Mouse (Mus musculus) heart, adult 11 months (tissue): ENCODE data around the gene Mapk11.

ENCODE experiments used
- DNase-seq: peaks from one replicate; pipeline ENCODE4 v3.0.0; 2022

Mapk11 gene

DNA sequence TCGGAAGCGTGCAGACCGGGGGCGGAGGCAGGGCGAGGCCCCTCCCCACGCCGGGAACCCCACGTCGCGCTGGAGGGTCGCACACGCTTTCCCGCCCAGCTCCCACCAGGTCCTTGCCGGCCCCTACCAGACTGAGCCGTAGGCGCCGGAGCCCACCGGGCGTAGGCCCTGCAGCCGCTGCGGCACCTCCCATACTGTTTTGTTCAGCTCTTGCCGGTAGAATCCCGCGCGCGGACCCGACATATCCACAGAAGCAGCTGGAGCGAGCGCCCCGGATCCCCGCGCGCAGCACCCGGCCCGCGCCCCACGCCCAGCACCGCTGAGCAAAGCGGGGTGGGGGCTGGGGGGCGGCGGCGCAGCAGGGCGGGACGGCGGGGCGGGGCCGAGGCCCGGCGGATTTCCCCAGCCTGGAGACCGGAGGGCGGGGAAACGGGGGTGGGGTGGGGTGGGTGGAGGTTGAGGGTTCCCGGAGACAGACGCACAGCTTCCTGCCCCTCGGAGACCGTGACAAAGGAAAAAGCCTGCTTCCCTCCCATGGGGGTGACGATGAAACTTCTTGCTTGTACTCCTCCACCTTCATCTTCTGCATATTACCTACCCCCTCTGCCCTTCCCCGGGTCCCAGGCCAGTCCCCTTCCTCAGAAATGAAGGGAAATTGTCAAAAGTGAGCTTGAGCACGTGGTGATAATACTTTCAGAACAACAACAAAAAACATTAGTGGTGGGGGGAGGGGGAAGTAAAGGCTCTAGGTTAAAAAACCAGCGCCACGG lies at the start of gene Mapk11:
Mapk11 (minus strand) TSS at position 358 of the 770 bp plus-strand sequence.
- DNase-seq: peak; percentile 98

DNA sequence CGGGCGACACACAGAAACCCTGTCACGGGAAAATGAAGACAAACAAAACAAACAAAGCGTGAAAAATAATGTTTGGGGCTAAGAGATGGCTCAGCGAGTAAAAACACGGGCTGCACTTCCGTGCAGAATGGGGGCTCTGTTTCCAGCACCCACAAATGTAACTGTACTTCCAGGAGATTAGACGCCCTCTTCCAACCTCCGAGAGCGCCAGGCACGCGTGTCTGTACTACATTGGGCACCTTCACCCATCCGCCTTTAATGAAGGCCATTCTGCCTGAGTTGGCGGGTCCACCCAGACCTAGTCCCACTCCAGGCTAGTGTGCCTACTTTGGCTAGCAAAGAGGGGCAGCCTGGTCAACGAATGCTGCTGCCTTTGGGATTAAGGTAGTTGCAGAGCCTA lies 47.6 kb upstream of the Mapk11 start:
- peak; percentile 91 for DNase-seq

DNA sequence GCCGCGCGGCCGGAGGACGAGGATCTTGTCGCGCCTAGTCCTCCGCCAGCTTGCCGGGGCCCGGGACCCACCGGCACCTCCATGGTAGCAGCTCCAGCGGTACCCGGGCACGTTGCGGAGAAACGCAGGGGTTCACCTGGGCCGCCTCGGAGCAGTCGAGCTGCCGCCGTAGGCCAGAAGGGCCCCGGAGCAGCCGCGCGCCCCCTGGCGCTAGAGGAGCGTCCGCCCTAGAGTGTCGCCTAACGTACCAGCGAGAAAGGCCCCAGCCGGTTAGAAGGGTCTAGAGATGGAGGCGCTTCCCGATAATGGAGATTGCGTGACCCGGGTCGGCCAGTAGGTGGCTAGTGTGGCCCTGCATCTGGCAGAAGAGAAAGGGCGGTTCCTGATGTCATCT lies 46.9 kb upstream of the Mapk11 start, which contains the start of gene Dennd6b:
Dennd6b (minus strand) TSS at position 184 of the 394 bp plus-strand sequence.
- peak; percentile 100 for DNase-seq

DNA sequence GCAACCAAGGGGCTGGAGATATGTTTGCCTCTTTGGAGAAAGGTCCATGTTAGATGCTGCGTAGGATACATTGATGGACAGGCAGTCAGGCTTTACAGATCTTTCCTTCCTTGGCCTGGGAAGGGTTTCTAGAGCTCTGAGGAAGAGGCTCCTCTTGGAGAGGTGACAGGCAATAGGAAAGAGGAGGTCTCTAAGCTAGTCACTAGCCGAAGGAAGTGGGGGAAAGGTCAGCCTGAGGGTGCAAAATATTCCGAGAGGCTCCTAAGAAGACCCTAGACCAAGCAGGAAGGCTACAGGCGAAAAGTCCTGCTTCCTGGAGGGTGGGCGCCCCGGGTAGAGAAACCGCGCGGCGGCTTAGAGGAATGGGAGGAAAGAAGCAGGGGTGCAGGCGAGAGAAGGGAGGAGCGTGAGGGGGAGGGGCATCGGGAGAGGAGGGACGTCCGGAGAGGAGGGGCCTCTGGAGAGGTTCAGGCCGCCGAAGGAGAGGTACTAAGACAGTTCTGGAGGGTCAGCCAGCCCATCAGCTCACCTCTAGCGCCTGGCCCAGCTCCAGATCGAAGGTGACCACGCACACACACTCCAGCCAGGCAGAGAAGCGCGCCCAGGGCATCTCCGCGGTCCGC lies 46.4 kb upstream of the Mapk11 start:
- DNase-seq: peak; percentile 99

DNA sequence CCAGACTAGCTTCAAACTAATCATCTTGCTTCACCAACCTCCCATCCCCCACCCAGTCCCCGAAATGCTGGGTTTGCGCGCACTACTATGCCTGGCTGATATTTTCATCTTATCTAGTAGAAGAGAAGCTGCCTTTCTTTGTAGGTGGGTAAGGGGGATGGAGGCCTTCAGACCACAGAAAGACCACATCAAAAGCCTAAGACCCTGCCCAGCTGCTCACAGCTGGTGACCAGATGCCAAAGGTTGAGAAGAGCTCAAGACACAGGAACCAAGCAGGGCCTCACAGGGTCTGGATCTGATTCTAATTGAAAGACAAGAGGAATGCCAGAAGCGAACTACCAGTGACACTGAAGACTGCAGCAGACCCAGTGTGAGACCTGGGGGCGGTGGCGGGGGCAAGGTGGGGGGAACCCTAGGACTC lies 45.8 kb upstream of the Mapk11 start:
- DNase-seq: peak; percentile 94

DNA sequence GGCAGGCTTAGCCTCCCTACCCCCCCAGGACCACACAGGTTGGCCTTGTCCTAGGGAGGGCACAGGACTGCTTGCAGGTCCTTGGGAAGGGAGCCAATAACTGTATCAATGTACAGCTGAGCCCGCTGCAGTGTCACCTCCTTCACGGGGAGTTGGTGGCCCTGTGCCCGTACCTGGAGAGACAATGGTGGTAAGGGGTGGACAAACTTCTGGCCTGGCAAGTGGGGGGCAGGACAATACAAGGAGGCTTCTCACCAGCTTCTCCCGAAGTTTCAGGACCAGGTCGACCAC lies 35.5 kb upstream of the Mapk11 start:
- no peak for DNase-seq

DNA sequence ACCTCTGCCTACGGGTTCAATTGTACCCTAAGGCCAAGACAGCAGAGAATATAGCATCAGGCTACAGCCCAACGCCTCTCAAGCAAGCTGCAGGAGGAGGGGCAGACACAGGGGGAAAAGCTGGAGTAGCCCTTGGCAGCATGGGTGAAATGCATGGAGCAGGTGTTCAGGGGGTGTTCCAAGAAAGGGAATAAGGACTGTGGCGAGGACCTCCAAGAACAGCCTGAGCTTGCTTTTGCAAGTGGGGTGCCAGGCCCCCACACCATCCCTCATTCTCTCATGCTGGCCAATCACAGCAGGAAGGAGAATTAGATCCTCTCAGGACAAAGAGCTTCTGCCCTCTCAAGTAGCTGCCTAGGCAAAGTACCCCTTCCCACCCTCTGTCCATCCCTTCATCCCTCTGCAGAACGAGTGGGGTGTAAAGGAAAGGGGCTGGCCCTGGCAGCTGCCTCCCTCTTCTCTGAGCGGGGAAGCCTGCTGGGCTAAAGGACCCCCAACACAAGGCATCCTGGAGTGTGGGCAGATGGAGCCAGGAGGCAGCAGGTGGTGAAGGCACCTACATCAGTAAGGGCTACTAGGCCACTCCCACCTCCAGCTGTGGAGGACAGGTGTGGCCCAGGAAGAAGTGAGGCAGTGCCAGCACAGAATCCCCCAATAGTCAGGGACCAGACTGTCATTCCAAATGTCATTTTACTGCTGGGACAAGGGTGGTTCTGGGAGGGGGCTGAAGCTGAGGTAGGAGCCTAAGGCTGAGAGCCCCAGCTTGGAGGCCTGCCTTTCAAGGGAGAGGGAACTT lies 34.9 kb upstream of the Mapk11 start:
- DNase-seq: peak; percentile 90

DNA sequence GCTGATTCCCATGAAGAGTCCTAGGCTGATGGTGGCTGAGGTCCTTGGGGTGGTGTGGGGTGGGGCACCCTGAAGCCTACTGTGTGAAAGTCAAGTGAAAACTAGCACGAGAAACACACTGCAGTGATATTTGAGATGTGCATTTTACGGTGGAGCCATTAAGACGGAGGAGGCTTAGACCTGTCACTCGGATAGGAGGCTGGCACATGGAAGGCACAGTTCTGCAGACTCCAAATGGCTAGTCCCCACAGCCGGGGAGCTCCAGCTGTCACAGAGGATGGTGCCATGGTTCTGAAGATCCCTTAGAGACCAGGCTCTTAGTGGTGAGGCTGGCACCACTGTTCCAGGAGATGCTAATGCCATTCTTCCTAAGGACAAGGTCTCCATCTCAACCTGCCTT lies 33.4 kb upstream of the Mapk11 start:
- no peak for DNase-seq

DNA sequence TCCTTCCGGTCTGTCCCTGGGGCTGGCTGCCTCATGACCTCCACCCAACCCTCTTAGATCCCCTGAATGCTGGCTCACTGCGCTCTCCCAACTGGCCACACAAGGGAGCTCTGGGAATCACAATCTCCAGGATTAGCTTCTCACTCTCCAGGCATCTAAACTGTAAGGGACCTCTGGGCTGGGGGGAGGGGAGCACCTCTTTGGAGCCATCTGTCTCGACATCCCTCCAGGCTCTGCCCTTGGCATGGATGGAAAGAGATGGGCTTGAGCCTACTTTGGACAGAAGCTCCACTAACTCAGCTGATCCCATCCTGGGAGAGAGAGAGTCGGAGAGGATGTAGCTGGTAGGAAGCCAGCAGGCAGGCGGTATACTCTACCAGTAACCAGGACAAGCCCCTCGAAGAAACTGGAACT lies 32.9 kb upstream of the Mapk11 start:
- peak; percentile 98 for DNase-seq

DNA sequence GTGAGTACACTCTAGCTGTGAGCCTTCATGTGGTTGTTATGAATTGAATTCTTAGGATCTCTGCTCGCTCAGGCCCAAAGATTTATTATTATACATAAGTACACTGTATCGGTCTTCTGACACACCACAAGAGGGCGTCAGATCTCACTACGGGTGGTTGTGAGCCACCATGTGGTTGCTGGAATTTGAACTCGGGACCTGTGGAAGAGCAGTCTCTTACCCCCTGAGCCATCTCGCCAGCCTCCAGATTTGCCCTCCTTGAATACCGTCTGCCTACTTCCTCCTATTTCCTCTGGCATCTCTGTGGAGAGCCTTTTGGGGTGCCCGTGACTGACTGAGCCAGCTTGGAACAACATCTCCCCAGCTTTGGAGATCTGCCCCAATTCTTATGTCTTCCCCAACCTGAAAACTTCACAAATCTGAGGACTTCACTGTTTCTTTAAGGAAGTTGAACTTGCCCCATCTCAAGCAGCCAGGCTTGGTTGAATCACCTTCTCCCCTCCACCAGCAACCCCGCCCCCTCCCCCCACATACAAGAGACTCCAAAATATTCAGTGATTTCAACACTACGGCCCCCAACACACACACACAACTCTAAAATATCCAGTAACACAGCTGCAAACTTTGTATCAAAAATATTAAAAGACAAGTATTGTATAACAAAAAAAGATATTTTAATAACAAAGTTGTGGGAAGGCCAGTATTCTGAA lies 32.3 kb upstream of the Mapk11 start:
- peak; percentile 93 for DNase-seq

DNA sequence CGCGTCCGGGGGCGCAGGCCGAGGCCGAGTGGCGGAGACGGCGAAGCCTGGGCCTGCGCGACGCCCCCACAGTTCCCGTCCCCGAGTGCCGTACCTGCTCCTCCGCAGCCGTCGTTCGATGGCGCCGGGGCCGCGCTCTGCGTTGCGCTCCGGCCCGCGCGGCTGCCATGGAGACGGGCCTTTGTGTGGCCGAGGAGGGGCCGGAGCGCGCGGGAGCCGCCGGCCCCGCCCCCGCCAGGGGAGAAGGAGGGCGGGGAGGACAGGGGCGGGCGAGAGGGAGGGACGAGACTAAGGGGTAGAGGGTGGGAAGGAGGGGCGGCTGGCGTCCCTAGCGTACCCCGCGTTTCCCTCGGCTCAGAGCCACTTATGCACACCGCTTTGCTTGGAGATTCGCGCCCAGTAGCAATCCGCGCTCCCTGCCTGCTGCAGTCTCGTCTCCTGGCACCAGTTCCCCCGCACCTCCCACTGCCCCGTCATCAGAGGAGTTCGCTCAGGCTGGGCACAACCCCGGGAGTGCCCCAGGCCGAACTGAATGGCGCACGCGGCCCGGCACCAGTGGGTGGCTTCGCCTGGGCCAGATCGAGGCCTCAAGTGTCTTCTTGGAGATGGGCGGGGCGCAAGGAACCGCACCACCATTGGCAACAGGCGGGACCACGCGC lies 31.3 kb upstream of the Mapk11 start, which contains the start of gene Plxnb2:
Plxnb2 (minus strand) TSS at position 218 of the 659 bp plus-strand sequence.
- peak; percentile 99 for DNase-seq

DNA sequence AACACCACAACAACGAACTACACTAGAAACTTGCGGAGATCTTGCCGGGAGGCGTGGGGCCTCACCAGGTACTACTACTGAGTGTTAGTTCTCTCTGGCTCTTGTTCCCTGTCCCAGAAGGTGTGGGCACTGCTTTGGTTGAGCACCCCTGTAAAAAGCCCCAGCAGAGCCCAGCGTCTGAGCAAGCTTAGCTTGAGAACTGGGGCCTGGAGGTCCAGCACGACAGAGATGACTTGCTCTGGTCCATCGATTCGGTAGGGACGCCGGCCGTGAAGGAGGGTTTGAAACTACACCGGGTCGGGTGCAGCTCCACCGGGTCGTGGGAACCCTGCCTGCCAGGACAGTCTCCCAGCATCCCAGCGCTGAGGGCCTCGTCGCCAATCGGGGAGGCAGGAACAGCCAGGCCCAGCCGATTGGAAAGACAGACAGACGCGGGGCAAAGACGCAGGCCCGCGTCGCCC lies 30.7 kb upstream of the Mapk11 start:
- DNase-seq: no peak

DNA sequence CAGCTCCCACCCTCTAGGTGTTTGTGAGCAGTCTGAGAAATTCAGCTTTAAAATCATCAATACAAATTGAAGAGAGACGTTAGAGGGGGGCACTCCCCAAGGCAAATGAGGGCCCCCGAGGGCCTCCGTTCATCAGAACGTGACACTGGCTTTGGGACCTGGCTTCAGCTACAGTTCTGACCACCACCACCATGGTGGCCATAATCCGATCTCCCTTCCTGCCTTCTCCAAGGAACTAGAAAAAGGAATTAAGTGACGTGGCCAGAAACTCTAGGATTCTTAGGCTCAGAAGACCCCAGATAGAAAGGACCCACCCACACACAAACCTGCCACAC lies 30.2 kb upstream of the Mapk11 start:
- DNase-seq: peak; percentile 92

DNA sequence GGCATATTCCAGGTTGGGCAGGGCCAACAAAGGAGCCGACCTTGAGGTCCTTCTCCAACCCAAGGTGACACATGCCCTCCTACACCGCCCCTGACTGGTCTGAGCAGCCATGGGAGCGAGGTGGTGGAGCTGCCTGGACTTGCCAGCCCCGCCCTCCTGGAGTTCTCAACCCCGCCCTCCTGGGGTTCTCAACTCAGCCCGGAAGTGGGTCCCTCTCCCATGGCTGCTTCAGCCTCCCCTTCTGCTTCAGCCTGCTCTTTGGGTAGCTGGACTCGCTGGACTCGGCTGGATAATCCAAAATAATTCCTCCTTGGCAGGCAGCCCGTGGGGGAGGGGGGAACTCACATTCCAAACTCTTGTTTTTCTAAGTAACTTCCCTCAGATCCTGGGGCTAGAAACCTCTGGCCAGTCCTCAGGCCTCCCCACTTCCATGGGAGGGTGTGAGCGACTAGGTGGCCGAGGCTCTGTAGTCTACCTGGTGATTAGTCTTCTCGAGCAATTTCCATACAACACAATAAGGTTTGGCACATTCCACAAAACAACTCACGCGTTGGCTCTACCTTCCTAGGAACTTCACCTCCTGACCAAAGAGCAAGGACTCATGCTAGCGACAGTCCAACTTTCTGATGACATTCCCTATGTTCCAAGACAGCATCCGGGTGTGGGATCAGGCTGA lies 29.7 kb upstream of the Mapk11 start:
- DNase-seq: peak; percentile 99

DNA sequence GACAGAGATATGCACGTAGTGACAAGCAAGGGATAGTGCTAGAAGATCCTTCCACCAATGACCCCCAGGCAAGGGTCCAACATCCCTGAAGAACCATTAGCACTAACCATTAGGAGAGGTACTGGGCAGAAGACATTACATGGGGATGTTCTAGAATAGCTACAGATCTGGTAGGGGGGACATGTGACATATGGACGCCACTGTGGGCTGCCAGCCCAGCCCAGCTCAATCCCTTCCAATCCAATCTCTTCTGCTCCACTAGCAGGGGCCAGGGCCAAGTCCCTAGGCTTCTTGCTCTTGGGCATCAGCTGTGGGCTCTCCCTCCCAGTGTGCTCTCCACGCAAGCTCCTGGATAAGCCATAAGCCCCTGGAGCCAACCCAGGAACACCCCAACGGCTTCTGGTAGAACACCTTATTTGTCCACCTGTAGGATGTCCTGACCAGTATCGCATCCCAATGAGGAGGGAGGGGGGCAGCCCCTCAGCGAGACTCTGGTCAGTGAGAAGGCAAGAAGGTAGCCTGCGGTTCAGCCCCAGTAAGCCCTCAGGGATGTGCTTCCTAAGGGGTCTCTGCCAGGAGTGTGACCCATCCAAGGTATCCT lies 28.9 kb upstream of the Mapk11 start:
- DNase-seq: peak; percentile 96

DNA sequence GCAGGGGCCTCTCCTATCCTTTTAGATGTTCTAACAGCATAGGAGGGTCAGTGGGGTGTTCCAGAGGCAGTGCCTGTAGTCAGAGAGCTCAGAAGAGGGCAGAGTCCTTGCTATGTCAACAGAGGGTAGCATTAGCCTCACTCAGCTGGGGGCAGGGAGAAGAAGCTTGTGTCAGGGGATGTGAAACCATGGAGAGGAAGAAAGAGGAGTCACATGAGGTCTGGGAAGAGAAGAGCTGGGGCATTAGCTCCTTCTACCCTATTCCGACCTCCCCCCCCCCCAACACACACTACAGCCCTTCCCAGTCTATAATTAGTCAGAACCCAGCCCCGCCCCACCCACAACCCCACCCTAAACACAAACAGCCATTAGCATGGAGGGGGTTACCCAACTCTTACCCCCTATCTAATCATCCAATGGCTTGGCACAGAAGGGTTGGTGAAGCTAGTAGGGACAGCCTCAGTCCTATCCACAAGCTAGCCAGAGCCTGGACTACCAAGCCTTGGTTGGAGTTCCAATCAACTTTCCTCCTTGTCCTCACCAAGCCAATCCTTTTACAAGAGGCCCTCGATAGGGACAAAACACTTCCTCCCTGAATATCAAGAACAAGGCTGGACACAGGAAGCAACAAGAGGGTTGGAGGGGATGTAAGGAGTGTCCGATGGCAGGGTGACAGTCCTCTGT lies 28.3 kb upstream of the Mapk11 start:
- DNase-seq: peak; percentile 97

DNA sequence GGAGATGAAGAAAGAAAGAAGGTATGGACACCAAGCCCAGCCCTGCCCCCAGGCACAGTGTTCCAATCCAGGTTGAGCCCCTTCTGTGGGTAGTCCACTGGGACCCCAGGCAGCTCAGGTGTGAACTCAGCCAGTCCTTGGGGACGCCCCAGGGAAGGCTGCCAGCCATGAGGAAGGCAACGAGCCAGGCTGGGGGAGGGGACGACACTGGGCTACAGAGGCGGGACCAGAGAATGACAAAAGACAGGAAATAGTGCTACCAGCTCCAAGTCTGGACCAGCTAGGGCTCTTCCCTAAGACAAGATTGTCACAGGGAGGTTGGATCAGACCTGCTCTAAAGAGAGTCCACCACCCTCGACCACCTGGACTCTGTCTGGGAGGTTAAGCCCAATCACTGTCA lies 27.7 kb upstream of the Mapk11 start:
- DNase-seq: peak; percentile 99

DNA sequence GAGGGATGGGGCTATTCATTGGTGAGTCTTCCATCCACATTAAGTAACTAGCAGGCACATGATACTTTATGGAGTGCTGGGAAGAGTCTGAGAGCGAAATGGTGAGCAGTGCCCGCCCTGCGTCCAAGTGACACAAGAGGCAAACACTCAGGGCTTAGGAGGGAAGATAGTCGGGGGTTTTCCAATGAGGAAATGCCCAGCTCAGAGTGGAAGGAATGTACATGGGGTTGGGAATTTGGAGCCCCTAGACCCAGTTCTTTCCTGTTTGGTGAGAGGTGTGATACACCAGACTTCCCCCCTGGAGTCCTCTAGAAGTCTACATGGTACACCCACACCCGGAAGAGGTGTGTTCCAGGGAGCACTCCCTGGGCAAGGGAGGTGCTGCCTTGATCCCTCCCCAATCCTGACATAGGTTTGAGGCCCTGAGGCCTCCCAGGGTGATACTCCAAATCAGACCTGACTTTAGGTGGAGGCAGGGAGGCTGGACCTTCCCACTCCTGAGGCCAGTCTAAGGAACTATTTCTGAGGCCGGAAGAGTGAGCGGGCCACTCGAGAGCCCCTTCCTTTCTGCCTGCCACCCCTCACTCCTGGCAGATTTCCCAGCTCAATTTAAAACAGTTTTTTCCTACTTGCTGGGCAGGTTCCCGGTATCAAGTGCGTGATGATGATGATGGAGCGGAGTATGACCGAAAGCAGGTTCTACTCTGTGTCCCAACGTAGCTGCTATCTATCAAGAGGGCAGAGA lies 26.2 kb upstream of the Mapk11 start:
- no peak for DNase-seq

DNA sequence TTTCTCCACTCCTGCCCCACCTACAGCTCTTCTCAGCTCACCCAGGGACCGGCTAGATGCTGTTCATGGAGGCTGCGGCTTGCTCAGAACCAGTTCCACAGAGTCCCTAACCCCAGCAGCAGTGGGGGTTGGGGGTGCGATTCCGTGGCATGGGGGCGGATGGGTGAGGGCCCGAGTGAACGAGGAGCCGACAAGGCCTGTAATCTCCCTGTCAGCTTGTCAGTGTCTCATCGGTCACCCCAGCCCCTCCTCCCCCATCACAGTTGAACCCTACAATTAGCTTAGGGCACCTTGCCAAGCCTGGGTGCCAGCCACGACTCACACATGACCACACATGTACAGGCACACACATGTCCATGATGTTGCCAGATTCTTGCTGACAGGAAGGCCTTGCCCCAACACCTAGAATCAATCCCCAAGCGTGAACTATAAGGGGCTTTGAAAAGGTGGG lies 25.5 kb upstream of the Mapk11 start:
- no peak for DNase-seq

DNA sequence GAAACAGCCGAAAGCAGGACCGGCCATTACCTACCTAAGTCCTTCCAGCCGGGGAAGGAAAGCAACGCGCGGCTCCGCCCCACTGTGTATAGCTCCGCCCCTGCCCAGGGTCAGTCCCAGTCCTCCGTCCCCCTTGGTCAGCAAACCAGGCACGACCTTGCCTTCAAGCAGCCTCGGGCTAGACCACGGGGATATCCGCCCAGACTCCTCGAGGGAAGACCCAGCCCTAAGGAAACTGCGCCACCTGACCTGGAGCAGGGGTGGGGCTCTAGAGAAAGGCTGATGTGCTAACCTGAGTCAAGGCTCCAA lies 24.4 kb upstream of the Mapk11 start:
- DNase-seq: peak; percentile 98
